Mouse (Mus musculus) olfactory bulb, adult 2 months (tissue): ENCODE measurements around the gene 1700023F06Rik. TPM values are rescaled to one million over a fixed set of nuclear protein-coding genes. Genes with fewer than 3 reads are reported as not detected.

ENCODE experiments used
- H3K27ac ChIP-seq: fragments of 200-500 bp; 2 replicates; pipeline ENCODE4 v1.5.1; 2012; ENCODE audit warnings: low read depth, low read length; ENCODE audit not compliant: insufficient read depth
- H3K4me1 ChIP-seq: fragments of 200-500 bp; 2 replicates; pipeline ENCODE4 v1.6.1; 2012; ENCODE audit warnings: low read length; ENCODE audit not compliant: control insufficient read depth, insufficient read depth
- H3K4me3 ChIP-seq: fragments of 200-500 bp; 2 replicates; pipeline ENCODE4 v1.5.1; 2012; ENCODE audit warnings: mild to moderate bottlenecking, low read depth, low read length, moderate library complexity; ENCODE audit not compliant: insufficient read depth
- CTCF ChIP-seq: fragments of 200-500 bp; IDR thresholded peaks from 2 replicates; pipeline ENCODE4 v1.5.1; 2012; ENCODE audit warnings: low read depth, mild to moderate bottlenecking, low read length, moderate library complexity; ENCODE audit not compliant: insufficient read depth
- POLR2A ChIP-seq: fragments of 200-500 bp; IDR thresholded peaks from 2 replicates; pipeline ENCODE4 v1.6.1; 2012; ENCODE audit warnings: mild to moderate bottlenecking, low read depth, low read length, moderate library complexity; ENCODE audit not compliant: insufficient read depth
- WGBS: fragments of 180-500 bp; shearing (Covaris S2); methylation state at CpG from one replicate; pipeline ENCODE4 v1.1.7; 2018; 5-methylcytosine and 5-hydroxymethylcytosine counted together
- polyA plus RNA-seq: library from polyadenylated mRNA; stranded (reverse); fragments of >200 nt; gene quantifications from 2 replicates; pipeline ENCODE4 v1.2.4, GENCODE M21; 2012; ENCODE audit warnings: low replicate concordance; ENCODE audit not compliant: missing spikeins, insufficient read depth, insufficient read length

1700023F06Rik gene
- polyA plus RNA-seq, 1 experiment: not detected

- H3K27ac ChIP-seq: no peak overlapping the region
- 43% methylated on average over 10 of the region's 10 CpGs for WGBS
- no peak overlapping the region for H3K4me3 ChIP-seq
- peaks cover 3% of the 10 kb centered on the region; the same call in 1 of the 2 replicates for H3K4me1 ChIP-seq
- TF ChIP-seq POLR2A: no peak
- no peak for TF ChIP-seq CTCF
These were observed 44.0 kb downstream of the 1700023F06Rik start for GRCm38 (mm10) chr11:103164391-103164790.

GRCm38 (mm10) chr11:103162132-103162531 lies 46.2 kb downstream of the 1700023F06Rik start:
- no peak for TF ChIP-seq POLR2A
- TF ChIP-seq CTCF: no peak
- WGBS: 91% methylated on average over 5 of the region's 5 CpGs
- peaks cover 10% of the 10 kb centered on the region for H3K4me1 ChIP-seq
- no peak overlapping the region for H3K4me3 ChIP-seq
- H3K27ac ChIP-seq: no peak overlapping the region

GRCm38 (mm10) chr11:103161449-103161848 lies 46.9 kb downstream of the 1700023F06Rik start:
- Histone ChIP-seq H3K4me1 (peaks cover 10% of the 10 kb centered on the region), H3K27ac (no peak overlapping the region), H3K4me3 (no peak overlapping the region)
- 84% methylated on average over 7 of the region's 7 CpGs for WGBS
- no peak for TF ChIP-seq CTCF
- TF ChIP-seq POLR2A: no peak

- Histone ChIP-seq H3K4me3 (no peak overlapping the region), H3K27ac (no peak overlapping the region), H3K4me1 (peaks cover 10% of the 10 kb centered on the region)
- 93% methylated on average over 11 of the region's 11 CpGs for WGBS
- no peak for TF ChIP-seq POLR2A
- TF ChIP-seq CTCF: no peak
These were observed 47.6 kb downstream of the 1700023F06Rik start for GRCm38 (mm10) chr11:103160738-103161137.

- WGBS: 4% methylated on average over 25 of the region's 25 CpGs
- H3K27ac ChIP-seq: no peak overlapping the region
- TF ChIP-seq CTCF (peak; percentile 95), POLR2A (no peak)
- H3K4me3 ChIP-seq: peak overlapping the region; percentile 17
- peaks cover 10% of the 10 kb centered on the region for H3K4me1 ChIP-seq
These were observed 49.5 kb downstream of the 1700023F06Rik start for GRCm38 (mm10) chr11:103158621-103159478.

- peaks cover 2% of the 10 kb centered on the region; the same call in 1 of the 2 replicates for H3K4me1 ChIP-seq
- no peak for TF ChIP-seq CTCF
- TF ChIP-seq POLR2A: no peak
- 98% methylated on average over 4 of the region's 4 CpGs for WGBS
- H3K27ac ChIP-seq: no peak overlapping the region
- H3K4me3 ChIP-seq: no peak overlapping the region
These were observed 58.6 kb downstream of the 1700023F06Rik start for GRCm38 (mm10) chr11:103149771-103150170.

Other genes with a start within 250 kb of the 1700023F06Rik start
- 557 TPM in 1 of 2 replicates, not detected in the other for gene Nmt1, start 180.4 kb downstream of the 1700023F06Rik start, polyA plus RNA-seq
- not detected in 2 replicates for gene Dcakd, start 180.2 kb downstream of the 1700023F06Rik start, polyA plus RNA-seq
- gene Plcd3, start 106.9 kb downstream of the 1700023F06Rik start, polyA plus RNA-seq: not detected in 2 replicates
- not detected in 2 replicates for gene Acbd4, start 106.9 kb downstream of the 1700023F06Rik start, polyA plus RNA-seq
- gene Hexim1, start 92.3 kb downstream of the 1700023F06Rik start, polyA plus RNA-seq: not detected in 2 replicates
- not detected in 2 replicates for gene Hexim2, start 76.1 kb downstream of the 1700023F06Rik start, polyA plus RNA-seq
- 142 TPM in 1 of 2 replicates, not detected in the other for gene Fmnl1, start 37.5 kb downstream of the 1700023F06Rik start, polyA plus RNA-seq
- gene Spata32, start 9.9 kb upstream of the 1700023F06Rik start, polyA plus RNA-seq: not detected in 2 replicates
- gene Map3k14, start 58.9 kb upstream of the 1700023F06Rik start, polyA plus RNA-seq: not detected in 2 replicates
- not detected in 2 replicates for gene Arhgap27, start 155.1 kb upstream of the 1700023F06Rik start, polyA plus RNA-seq
- gene Plekhm1, start 204.1 kb upstream of the 1700023F06Rik start, polyA plus RNA-seq: not detected in 2 replicates